Mouse (Mus musculus) ES-E14 (cell line): ENCODE data around the gene Acr. TPM values are rescaled to one million over a fixed set of nuclear protein-coding genes. Genes with fewer than 3 reads are reported as not detected.

ENCODE experiments used
- DNase-seq: peaks from one replicate; pipeline ENCODE4 v3.0.0-alpha.2; 2013; ENCODE audit warnings: low read depth, low spot score
- H3K27ac ChIP-seq: 2 replicates; pipeline ENCODE4 v1.5.1; 2012; ENCODE audit warnings: low read depth, mild to moderate bottlenecking, low read length, moderate library complexity, mixed read lengths; ENCODE audit not compliant: poor library complexity, insufficient read depth, severe bottlenecking
- H3K36me3 ChIP-seq: 2 replicates; pipeline ENCODE4 v1.6.1; 2012; ENCODE audit warnings: mild to moderate bottlenecking, low read length, moderate library complexity, mixed read lengths; ENCODE audit not compliant: control insufficient read depth, poor library complexity, insufficient read depth, severe bottlenecking
- H3K4me1 ChIP-seq, 2 experiments: fragments of 150-350 bp in 1 of 2; sonication (generic) in 1 of 2; 2 replicates each; pipeline ENCODE4 v1.6.1; 2012; ENCODE audit warnings: low read length in 2 of 2, mild to moderate bottlenecking in 1 of 2, mixed read lengths in 1 of 2; ENCODE audit not compliant: control insufficient read depth in 2 of 2, insufficient read depth in 2 of 2, poor library complexity in 1 of 2
- H3K4me3 ChIP-seq, 2 experiments: fragments of 150-350 bp in 1 of 2; sonication (generic) in 1 of 2; 2 replicates each; pipeline ENCODE4 v1.5.1; 2012; ENCODE audit warnings: low read length in 2 of 2, low read depth in 1 of 2, mild to moderate bottlenecking in 1 of 2, mixed read lengths in 1 of 2; ENCODE audit not compliant: insufficient read depth in 1 of 2, poor library complexity in 1 of 2, severe bottlenecking in 1 of 2
- H3K9ac ChIP-seq: 2 replicates; pipeline ENCODE4 v1.6.1; 2012; ENCODE audit warnings: low read depth, mild to moderate bottlenecking, low read length, mixed read lengths; ENCODE audit not compliant: poor library complexity, insufficient read depth, severe bottlenecking
- H3K9me3 ChIP-seq: fragments of 150-350 bp; sonication (generic); 2 replicates; pipeline ENCODE4 v1.6.1; 2012; ENCODE audit warnings: low read depth, mild to moderate bottlenecking, low read length; ENCODE audit not compliant: control insufficient read depth, insufficient read depth
- CHD2 ChIP-seq: IDR thresholded peaks from 2 replicates; pipeline ENCODE4 v1.6.1; 2014; ENCODE audit warnings: mild to moderate bottlenecking, low read depth, low read length, inconsistent platforms
- HCFC1 ChIP-seq: IDR thresholded peaks from 2 replicates; pipeline ENCODE4 v1.6.1; 2012; ENCODE audit warnings: low read length, inconsistent platforms, borderline replicate concordance; ENCODE audit not compliant: insufficient read depth
- MAFK ChIP-seq: IDR thresholded peaks from 2 replicates; pipeline ENCODE4 v1.6.1; 2014; ENCODE audit warnings: mild to moderate bottlenecking, low read depth, low read length, inconsistent platforms; ENCODE audit not compliant: insufficient read depth
- ZC3H11A ChIP-seq: IDR thresholded peaks from 2 replicates; pipeline ENCODE4 v1.6.1; 2012; ENCODE audit warnings: low read depth, mild to moderate bottlenecking, inconsistent platforms, low read length, borderline replicate concordance
- ZNF384 ChIP-seq: IDR thresholded peaks from 2 replicates; pipeline ENCODE4 v1.6.1; 2012; ENCODE audit warnings: low read depth, low read length, inconsistent platforms
- in situ Hi-C, 2 experiments: fragments of 600-800 bp; cut with MboI; formaldehyde crosslinking; loops; one replicate each; pipeline ENCODE4 v1.15.1; 2025; ENCODE audit warnings: low sequenced_read_pairs in 2 of 2, inconsistent platforms in 1 of 2; ENCODE audit not compliant: unreplicated experiment in 2 of 2
- total RNA-seq: library from RNA; depleted of rRNA; stranded (reverse); fragments of 300-350 nt; gene quantifications from 2 replicates; pipeline ENCODE4 v1.2.3, GENCODE M21; 2012

Acr gene
- total RNA-seq, 1 experiment = not detected

- H3K4me3 ChIP-seq = no peak overlapping the region
- H3K4me1 ChIP-seq = peaks cover 5 to 6% of the 10 kb centered on the region in 2 experiments; a peak in 2 of 4 replicates
- no peak for TF ChIP-seq CHD2
- TF ChIP-seq ZNF384 = no peak
- TF ChIP-seq MAFK = no peak
- TF ChIP-seq HCFC1 = no peak
- TF ChIP-seq ZC3H11A = no peak
- in situ Hi-C loops = no loop called here
- no peak overlapping the region for H3K27ac ChIP-seq
- H3K36me3 ChIP-seq = no peaks in the 10 kb centered on the region
- H3K9me3 ChIP-seq = no peaks in the 10 kb centered on the region
- DNase-seq = no peak
- H3K9ac ChIP-seq = no peak overlapping the region
Observed at GRCm38 (mm10) chr15:89582494-89582893, 14.4 kb downstream of the Acr start.

- H3K4me1 ChIP-seq = peaks cover 2 to 6% of the 10 kb centered on the region in 2 experiments; a peak in 1 of 4 replicates
- TF ChIP-seq HCFC1 (no peak), ZC3H11A (no peak), CHD2 (no peak), ZNF384 (no peak), MAFK (no peak)
- H3K4me3 ChIP-seq = no peak overlapping the region
- in situ Hi-C loops = no loop called here
- no peak overlapping the region for H3K9ac ChIP-seq
- no peaks in the 10 kb centered on the region for H3K36me3 ChIP-seq
- no peak overlapping the region for H3K27ac ChIP-seq
- H3K9me3 ChIP-seq = no peaks in the 10 kb centered on the region
- no peak for DNase-seq
Observed at GRCm38 (mm10) chr15:89585101-89585500, 17.0 kb downstream of the Acr start.

GRCm38 (mm10) chr15:89585631-89586030 lies 17.5 kb downstream of the Acr start:
- no peaks in the 10 kb centered on the region for H3K36me3 ChIP-seq
- in situ Hi-C loops = no loop called here
- TF ChIP-seq CHD2 = no peak
- no peak for TF ChIP-seq ZNF384
- TF ChIP-seq HCFC1 = no peak
- TF ChIP-seq ZC3H11A = no peak
- no peak for TF ChIP-seq MAFK
- H3K4me3 ChIP-seq = no peak overlapping the region
- H3K9ac ChIP-seq = no peak overlapping the region
- no peaks in the 10 kb centered on the region for H3K9me3 ChIP-seq
- peaks cover 2 to 6% of the 10 kb centered on the region in 2 experiments; a peak in 1 of 4 replicates for H3K4me1 ChIP-seq
- no peak overlapping the region for H3K27ac ChIP-seq
- no peak for DNase-seq

- in situ Hi-C loops = no loop called here
- H3K9ac ChIP-seq = no peak overlapping the region
- TF ChIP-seq HCFC1 (no peak), CHD2 (no peak), ZNF384 (no peak), MAFK (no peak), ZC3H11A (no peak)
Observed at GRCm38 (mm10) chr15:89589146-89589545, 21.0 kb downstream of the Acr start.

GRCm38 (mm10) chr15:89591317-89591716 lies 23.2 kb downstream of the Acr start:
- Histone ChIP-seq H3K9ac (peak overlapping the region; percentile 86), H3K4me3 (peak overlapping the region; percentile 75 to 81), H3K9me3 (no peaks in the 10 kb centered on the region), H3K4me1 (peaks cover under 1 to 5% of the 10 kb centered on the region in 2 experiments; a peak in 1 of 4 replicates), H3K27ac (no peak overlapping the region), H3K36me3 (no peaks in the 10 kb centered on the region)
- no peak for TF ChIP-seq CHD2
- TF ChIP-seq MAFK = no peak
- no peak for TF ChIP-seq ZNF384
- TF ChIP-seq ZC3H11A = no peak
- no peak for TF ChIP-seq HCFC1
- no peak for DNase-seq
- in situ Hi-C loops = no loop called here

More at GRCm38 (mm10) chr15:89589146-89589545, 21.0 kb downstream of the Acr start:
- DNase-seq = no peak
- no peak overlapping the region for H3K27ac ChIP-seq
- no peaks in the 10 kb centered on the region for H3K9me3 ChIP-seq
- no peak overlapping the region for H3K4me3 ChIP-seq
- H3K4me1 ChIP-seq = peaks cover 2 to 9% of the 10 kb centered on the region in 2 experiments; a peak in 1 of 4 replicates
- H3K36me3 ChIP-seq = no peaks in the 10 kb centered on the region
